Mouse (Mus musculus): ENCODE measurements at regions not wholly inside any gene's neighbourhood (a gene's known extent, or its start where the extent isn't known, plus 50 kb on each side); places are given as distances from the start of the nearest gene placed in this dataset.

DNA sequence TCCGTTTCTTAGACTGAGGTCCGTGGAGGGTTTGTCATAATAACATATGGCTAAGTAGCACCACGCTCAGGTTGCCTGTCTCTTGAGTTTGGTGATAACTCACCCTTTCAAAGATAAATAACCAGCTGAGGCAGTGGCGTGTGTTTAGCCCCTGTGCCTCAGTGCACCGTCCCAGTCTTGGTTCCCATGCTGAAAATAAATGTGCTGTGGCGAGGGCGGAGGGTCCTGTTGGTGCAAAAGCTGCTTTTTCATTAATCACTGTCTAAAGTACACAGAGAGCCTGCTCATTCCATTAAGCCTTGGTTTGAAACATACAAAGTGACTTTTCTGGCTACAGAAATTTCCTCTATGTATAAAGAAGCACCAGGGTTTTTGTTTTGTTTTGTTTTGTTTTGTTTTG lies 439.8 kb upstream of the Fam84a start:
- DNase-seq (ENCODE audit: low spot score in 2 of 2), result no peak

DNA sequence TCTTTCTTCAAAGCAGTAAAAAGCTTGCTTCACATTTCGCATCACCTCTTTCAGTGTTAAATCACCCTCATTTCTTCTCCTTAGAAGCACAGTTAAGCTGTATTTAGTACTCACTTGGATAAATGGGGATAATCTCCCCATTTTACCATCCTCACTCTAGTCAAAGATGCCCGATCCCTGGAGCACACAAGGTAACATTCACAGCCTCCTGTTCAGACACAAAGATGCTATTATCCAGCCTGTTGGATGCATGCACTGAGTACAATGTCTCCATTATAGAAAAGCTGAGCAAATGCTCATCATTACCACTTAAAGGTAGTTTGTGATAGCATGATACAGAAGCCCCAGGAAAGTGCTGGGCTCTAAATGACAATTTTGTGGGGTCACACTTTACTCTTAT lies 422.4 kb upstream of the Fam84a start:
- DNase-seq (ENCODE audit: low spot score in 2 of 2), result no peak

GRCm38 (mm10) chr12:14564951-14565350 lies 413.1 kb upstream of the Fam84a start:
- no peak for DNase-seq (ENCODE audit: low spot score in 2 of 2)

GRCm38 (mm10) chr12:14552121-14552520 lies 400.3 kb upstream of the Fam84a start:
- DNase-seq (ENCODE audit: low spot score in 2 of 2), result no peak

DNA sequence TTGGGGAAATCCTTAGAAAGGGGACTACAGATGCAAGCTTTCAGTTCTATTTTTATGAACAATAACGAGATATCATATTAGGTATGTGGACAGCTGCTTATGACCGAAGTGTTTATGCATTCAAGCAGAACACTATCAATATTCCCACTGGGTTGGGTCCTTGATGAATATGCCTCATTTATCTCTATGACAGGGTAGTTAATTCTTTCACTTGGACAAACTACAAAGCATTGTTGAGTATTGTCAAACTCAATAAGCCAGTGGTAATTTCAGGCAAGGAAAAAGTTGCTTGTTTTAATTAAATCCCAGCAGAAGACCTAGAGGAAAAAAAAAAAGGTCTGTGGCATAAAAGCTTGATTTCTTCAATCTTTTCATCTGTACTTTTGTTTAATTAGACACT lies 397.4 kb upstream of the Fam84a start:
- no peak for DNase-seq (ENCODE audit: low spot score in 2 of 2)

GRCm38 (mm10) chr12:14521773-14522172 lies 369.9 kb upstream of the Fam84a start:
- no peak for DNase-seq (ENCODE audit: low spot score in 2 of 2)

DNA sequence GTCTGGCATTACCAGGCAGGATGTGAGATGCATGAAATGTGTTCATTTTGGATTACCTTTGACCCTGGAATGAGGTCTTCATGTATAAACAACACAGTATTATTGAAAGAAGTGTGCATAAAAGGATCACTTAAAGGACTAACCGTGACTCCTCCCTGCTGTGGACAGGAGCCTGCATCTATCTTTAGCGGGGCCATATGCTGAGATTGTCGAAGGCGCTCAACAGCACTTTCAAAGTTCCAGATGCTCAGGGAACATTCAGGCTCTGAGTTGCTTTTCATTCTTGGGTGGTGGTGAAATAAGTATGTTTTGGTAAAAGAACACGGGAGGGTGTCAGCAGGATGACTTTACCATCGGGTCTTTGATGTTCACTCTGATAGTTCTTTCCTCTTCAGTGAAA lies 363.7 kb upstream of the Fam84a start:
- peak in 1 of 2 experiments; percentile 7 for DNase-seq (ENCODE audit: low spot score in 2 of 2)
